Mouse (Mus musculus): ENCODE data around the gene Akap12. TPM values are rescaled to one million over a fixed set of nuclear protein-coding genes. Genes with fewer than 3 reads are reported as not detected.

The Akap12 gene
- polyA plus RNA-seq (2015; fragmentation: Nextera tagmentation; extraction: Ambion mirVana) = 32.5 and 37.0 TPM in 2 replicates

DNA sequence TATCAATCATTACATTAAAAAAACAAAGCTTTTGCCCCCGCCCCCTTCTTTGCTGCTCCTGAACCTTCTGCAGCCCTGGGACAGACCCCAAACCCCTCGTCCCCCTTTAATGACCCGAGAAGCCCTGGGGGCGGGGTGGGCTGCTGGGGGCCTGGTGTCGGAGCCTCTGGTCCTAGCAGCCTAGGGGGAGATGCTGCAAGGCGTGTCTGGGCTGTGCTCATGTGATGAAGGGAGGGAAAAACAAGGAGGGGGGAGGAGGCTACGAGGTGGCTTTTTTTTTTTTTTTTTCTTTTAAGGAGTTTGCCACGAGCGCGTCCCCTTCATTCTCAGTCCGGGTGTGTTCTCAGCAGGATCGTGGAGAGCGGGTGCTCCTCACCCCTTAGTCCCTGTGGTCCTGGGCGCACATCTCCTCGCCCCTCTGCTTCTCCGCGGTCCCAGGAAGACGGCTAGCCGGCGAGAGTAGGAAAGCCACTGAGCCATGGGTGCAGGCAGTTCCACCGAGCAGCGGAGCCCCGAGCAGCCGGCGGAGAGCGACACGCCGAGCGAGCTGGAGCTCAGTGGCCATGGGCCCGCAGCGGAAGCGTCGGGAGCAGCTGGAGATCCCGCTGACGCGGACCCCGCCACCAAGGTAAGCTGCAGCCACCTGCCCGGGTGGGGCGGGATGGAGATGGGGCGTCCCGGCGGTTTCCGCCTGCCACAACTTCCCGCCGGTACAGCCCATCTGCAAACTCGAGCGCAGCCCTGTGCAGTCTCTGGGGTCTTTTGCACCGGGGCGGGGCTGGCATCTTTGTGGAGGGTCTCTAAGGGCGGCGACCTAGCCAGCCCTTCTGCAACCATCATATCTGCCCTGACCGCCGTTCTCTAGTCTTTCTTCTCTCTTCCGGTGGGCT is at the start of gene Akap12:
Gene Akap12 (plus strand): TSS at position 340 of the 890 bp plus-strand sequence.
- peak within 1 kb of the TSS; percentile 66 for H3K27ac ChIP-seq (ENCODE audit: low read length)
- no peaks in the 10 kb centered on the region for H3K36me3 ChIP-seq (ENCODE audit: control insufficient read depth, insufficient read depth, low read length)
- H3K27me3 ChIP-seq (replicated peaks; ENCODE audit: control insufficient read depth, insufficient read depth, low read length) = no peaks in the 10 kb centered on the region
- peak within 1 kb of the TSS; percentile 72 for H3K4me3 ChIP-seq (ENCODE audit: low read length)
- ATAC-seq = peak; percentile 61
- H3K4me2 ChIP-seq (ENCODE audit: low read depth, low read length) = peak within 1 kb of the TSS; percentile 94
- no peaks in the 10 kb centered on the region for H3K9me3 ChIP-seq (ENCODE audit: control insufficient read depth, low read length)
- peaks cover 4% of the 10 kb centered on the region; the same call in 1 of the 2 replicates for H3K4me1 ChIP-seq (ENCODE audit: control insufficient read depth, insufficient read depth, low read length)
- H3K9ac ChIP-seq (ENCODE audit: low read depth, low read length) = peak within 1 kb of the TSS; percentile 78
- under 1% methylated on average over 54 of the region's 54 CpGs for WGBS

- no peak overlapping the region for H3K27ac ChIP-seq (ENCODE audit: low read length)
- H3K27me3 ChIP-seq (replicated peaks; ENCODE audit: control insufficient read depth, insufficient read depth, low read length) = no peaks in the 10 kb centered on the region
- no peaks in the 10 kb centered on the region for H3K9me3 ChIP-seq (ENCODE audit: control insufficient read depth, low read length)
- H3K4me3 ChIP-seq (ENCODE audit: low read length) = no peak overlapping the region
- WGBS = 77% methylated on average over 17 of the region's 17 CpGs
- no peak for ATAC-seq
- H3K36me3 ChIP-seq (ENCODE audit: control insufficient read depth, insufficient read depth, low read length) = no peaks in the 10 kb centered on the region
- peaks cover 3% of the 10 kb centered on the region; the same call in 1 of the 2 replicates for H3K4me1 ChIP-seq (ENCODE audit: control insufficient read depth, insufficient read depth, low read length)
- no peak overlapping the region for H3K9ac ChIP-seq (ENCODE audit: low read depth, low read length)
- no peak overlapping the region for H3K4me2 ChIP-seq (ENCODE audit: low read depth, low read length)
Observed at GRCm38 (mm10) chr10:4230563-4231359, 35.4 kb upstream of the Akap12 start.

GRCm38 (mm10) chr10:4233102-4233501 is 33.1 kb upstream of the Akap12 start:
- H3K4me3 ChIP-seq (ENCODE audit: low read length) = no peak overlapping the region
- no peak overlapping the region for H3K4me2 ChIP-seq (ENCODE audit: low read depth, low read length)
- H3K27ac ChIP-seq (ENCODE audit: low read length) = no peak overlapping the region
- no peaks in the 10 kb centered on the region for H3K27me3 ChIP-seq (replicated peaks; ENCODE audit: control insufficient read depth, insufficient read depth, low read length)
- H3K4me1 ChIP-seq (ENCODE audit: control insufficient read depth, insufficient read depth, low read length) = peaks cover 3% of the 10 kb centered on the region; the same call in 1 of the 2 replicates
- H3K36me3 ChIP-seq (ENCODE audit: control insufficient read depth, insufficient read depth, low read length) = no peaks in the 10 kb centered on the region
- ATAC-seq = peak; percentile 82
- H3K9me3 ChIP-seq (ENCODE audit: control insufficient read depth, low read length) = no peaks in the 10 kb centered on the region
- no peak overlapping the region for H3K9ac ChIP-seq (ENCODE audit: low read depth, low read length)
- WGBS = 10% methylated on average over 9 of the region's 9 CpGs

- 66% methylated on average over 5 of the region's 5 CpGs for WGBS
- ATAC-seq = no peak; the same call in 1 of the 2 replicates
- Histone ChIP-seq H3K27ac (ENCODE audit: low read length) (no peak overlapping the region), H3K9me3 (ENCODE audit: control insufficient read depth, low read length) (no peaks in the 10 kb centered on the region), H3K4me3 (ENCODE audit: low read length) (no peak overlapping the region), H3K36me3 (ENCODE audit: control insufficient read depth, insufficient read depth, low read length) (no peaks in the 10 kb centered on the region), H3K9ac (ENCODE audit: low read depth, low read length) (no peak overlapping the region), H3K4me1 (ENCODE audit: control insufficient read depth, insufficient read depth, low read length) (0 out of 2 replicates have a peak, but pooled peaks cover 2% of the 10 kb centered on the region), H3K27me3 (replicated peaks; ENCODE audit: control insufficient read depth, insufficient read depth, low read length) (no peaks in the 10 kb centered on the region), H3K4me2 (ENCODE audit: low read depth, low read length) (no peak overlapping the region)
Observed at GRCm38 (mm10) chr10:4239794-4240574, 26.2 kb upstream of the Akap12 start.

DNA sequence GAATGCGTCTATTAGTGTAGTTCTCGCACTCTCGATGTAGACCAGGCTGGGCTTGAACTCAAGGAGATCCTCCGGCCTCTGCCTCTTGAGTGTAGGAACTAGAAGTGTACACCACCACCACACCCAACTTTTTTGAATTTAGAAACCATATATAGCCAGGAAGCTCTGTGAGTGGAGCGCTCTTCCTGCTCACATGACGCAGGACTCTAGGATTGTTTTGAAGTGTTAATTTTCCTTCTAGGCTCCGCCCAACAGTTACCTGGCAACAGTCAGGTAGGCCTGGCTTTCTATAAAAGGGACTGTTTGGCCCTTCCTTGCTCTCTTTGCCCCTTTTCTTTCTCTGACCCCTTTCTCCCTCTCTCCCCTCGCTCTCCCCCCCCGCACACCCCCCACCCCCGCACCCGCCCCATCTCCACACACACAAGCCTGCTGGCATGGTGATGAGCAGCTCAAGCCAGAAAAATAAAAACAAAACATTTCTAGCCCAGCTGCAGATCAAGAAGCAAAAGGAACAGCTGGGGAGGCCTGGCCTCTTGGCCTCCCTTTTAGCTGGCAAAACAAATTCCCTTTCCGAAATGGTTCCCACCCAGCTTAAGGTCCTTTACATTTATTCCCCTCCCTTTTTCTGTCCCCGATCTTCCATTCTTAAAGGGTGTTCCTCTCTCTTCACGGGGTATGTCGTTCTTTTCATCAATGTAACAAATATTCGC is 22.4 kb upstream of the Akap12 start:
- H3K36me3 ChIP-seq (ENCODE audit: control insufficient read depth, insufficient read depth, low read length) = no peaks in the 10 kb centered on the region
- no peak overlapping the region for H3K9ac ChIP-seq (ENCODE audit: low read depth, low read length)
- ATAC-seq = peak; percentile 36; the same call in 1 of the 2 replicates
- no peak overlapping the region for H3K4me3 ChIP-seq (ENCODE audit: low read length)
- H3K9me3 ChIP-seq (ENCODE audit: control insufficient read depth, low read length) = no peaks in the 10 kb centered on the region
- H3K4me1 ChIP-seq (ENCODE audit: control insufficient read depth, insufficient read depth, low read length) = 0 out of 2 replicates have a peak, but pooled peaks cover 2% of the 10 kb centered on the region
- no peak overlapping the region for H3K4me2 ChIP-seq (ENCODE audit: low read depth, low read length)
- WGBS = 83% methylated on average over 16 of the region's 16 CpGs
- no peak overlapping the region for H3K27ac ChIP-seq (ENCODE audit: low read length)
- H3K27me3 ChIP-seq (replicated peaks; ENCODE audit: control insufficient read depth, insufficient read depth, low read length) = no peaks in the 10 kb centered on the region

GRCm38 (mm10) chr10:4245812-4246211 is 20.4 kb upstream of the Akap12 start:
- Histone ChIP-seq H3K9me3 (ENCODE audit: control insufficient read depth, low read length) (no peaks in the 10 kb centered on the region), H3K27ac (ENCODE audit: low read length) (no peak overlapping the region), H3K27me3 (replicated peaks; ENCODE audit: control insufficient read depth, insufficient read depth, low read length) (no peaks in the 10 kb centered on the region), H3K4me2 (ENCODE audit: low read depth, low read length) (no peak overlapping the region), H3K4me3 (ENCODE audit: low read length) (no peak overlapping the region), H3K36me3 (ENCODE audit: control insufficient read depth, insufficient read depth, low read length) (no peaks in the 10 kb centered on the region), H3K9ac (ENCODE audit: low read depth, low read length) (no peak overlapping the region), H3K4me1 (ENCODE audit: control insufficient read depth, insufficient read depth, low read length) (no peaks in the 10 kb centered on the region)
- 45% methylated on average over 2 of the region's 2 CpGs for WGBS
- ATAC-seq = 0 out of 2 replicates have a peak, but pooled peaks have one; percentile 23

DNA sequence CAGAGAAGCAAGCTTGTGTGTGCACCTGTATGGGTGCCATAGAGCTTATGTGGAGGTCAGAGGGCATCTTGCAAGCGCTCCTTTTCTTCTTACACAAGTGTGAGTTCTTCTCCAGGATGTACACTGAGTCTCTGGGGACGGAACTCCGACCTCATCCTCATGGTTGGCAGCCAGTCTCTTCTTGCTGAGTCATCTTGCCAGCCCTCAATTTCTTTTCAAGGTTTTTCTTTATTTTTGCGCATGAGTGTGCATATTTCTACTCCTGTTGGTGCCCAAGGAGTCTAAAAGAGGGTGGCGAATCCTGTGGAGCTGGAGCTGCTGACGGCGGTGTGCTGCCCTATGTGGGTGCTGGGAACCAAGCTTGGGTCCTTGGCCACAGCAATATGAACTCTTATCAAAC is 19.8 kb upstream of the Akap12 start:
- 86% methylated on average over 7 of the region's 7 CpGs for WGBS
- Histone ChIP-seq H3K27me3 (replicated peaks; ENCODE audit: control insufficient read depth, insufficient read depth, low read length) (no peaks in the 10 kb centered on the region), H3K36me3 (ENCODE audit: control insufficient read depth, insufficient read depth, low read length) (no peaks in the 10 kb centered on the region)

DNA sequence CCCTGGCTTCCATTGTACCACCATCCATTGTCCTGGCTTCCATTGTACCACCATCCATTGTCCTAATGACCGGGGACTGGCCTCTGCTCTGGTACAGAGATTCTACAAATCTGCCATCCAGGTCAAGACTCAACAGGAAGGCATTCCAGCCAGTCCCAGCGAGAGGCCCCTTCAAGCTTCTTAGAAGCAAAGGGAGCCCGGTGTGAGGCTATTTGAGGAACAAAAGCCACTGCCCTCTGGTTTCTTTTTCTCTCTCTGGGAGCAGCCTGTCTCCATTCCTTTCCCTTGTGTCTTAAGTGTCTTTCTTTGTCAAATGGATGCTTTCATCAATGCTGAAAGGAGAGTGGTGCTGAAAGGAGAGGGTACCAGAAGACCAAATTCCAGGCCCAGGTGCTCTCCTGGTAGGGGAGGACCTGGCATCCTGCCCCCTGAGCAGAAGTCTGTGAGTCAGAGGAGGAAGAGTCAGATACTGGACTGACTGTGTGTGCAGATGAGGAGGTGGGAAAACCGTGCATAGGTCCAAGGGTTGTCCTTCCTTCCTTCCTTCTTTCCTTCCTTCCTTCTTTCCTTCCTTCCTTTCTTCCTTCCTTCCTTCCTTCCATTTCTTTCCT is 16.8 kb upstream of the Akap12 start:
- 46% methylated on average over 4 of the region's 4 CpGs for WGBS
- no peak for ATAC-seq

More for the DNA sequence above, 19.8 kb upstream of the Akap12 start:
- no peak for ATAC-seq
- Histone ChIP-seq H3K9ac (ENCODE audit: low read depth, low read length) (no peak overlapping the region), H3K4me1 (ENCODE audit: control insufficient read depth, insufficient read depth, low read length) (no peaks in the 10 kb centered on the region), H3K27ac (ENCODE audit: low read length) (no peak overlapping the region), H3K4me2 (ENCODE audit: low read depth, low read length) (no peak overlapping the region), H3K9me3 (ENCODE audit: control insufficient read depth, low read length) (no peaks in the 10 kb centered on the region), H3K4me3 (ENCODE audit: low read length) (no peak overlapping the region)

More for the DNA sequence above, 16.8 kb upstream of the Akap12 start:
- Histone ChIP-seq H3K4me1 (ENCODE audit: control insufficient read depth, insufficient read depth, low read length) (no peaks in the 10 kb centered on the region), H3K9me3 (ENCODE audit: control insufficient read depth, low read length) (no peaks in the 10 kb centered on the region), H3K27me3 (replicated peaks; ENCODE audit: control insufficient read depth, insufficient read depth, low read length) (no peaks in the 10 kb centered on the region), H3K9ac (ENCODE audit: low read depth, low read length) (no peak overlapping the region), H3K36me3 (ENCODE audit: control insufficient read depth, insufficient read depth, low read length) (no peaks in the 10 kb centered on the region), H3K27ac (ENCODE audit: low read length) (no peak overlapping the region), H3K4me2 (ENCODE audit: low read depth, low read length) (no peak overlapping the region), H3K4me3 (ENCODE audit: low read length) (no peak overlapping the region)
